Mouse (Mus musculus) heart, adult 11 months (tissue): ENCODE measurements at regions not wholly inside any gene's neighbourhood (a gene's known extent, or its start where the extent isn't known, plus 50 kb on each side); places are given as distances from the start of the nearest gene placed in this dataset.
A peak's percentile ranks its signal among the peaks of the same experiment; 100 is the strongest.
"Not testable (repeated sequence)": the region's sequence is repeated elsewhere in the genome, so short reads cannot be mapped to it uniquely, and the experiment has no call there.

Experiments
- DNase-seq: peaks from one replicate; pipeline ENCODE4 v3.0.0; 2022

DNA sequence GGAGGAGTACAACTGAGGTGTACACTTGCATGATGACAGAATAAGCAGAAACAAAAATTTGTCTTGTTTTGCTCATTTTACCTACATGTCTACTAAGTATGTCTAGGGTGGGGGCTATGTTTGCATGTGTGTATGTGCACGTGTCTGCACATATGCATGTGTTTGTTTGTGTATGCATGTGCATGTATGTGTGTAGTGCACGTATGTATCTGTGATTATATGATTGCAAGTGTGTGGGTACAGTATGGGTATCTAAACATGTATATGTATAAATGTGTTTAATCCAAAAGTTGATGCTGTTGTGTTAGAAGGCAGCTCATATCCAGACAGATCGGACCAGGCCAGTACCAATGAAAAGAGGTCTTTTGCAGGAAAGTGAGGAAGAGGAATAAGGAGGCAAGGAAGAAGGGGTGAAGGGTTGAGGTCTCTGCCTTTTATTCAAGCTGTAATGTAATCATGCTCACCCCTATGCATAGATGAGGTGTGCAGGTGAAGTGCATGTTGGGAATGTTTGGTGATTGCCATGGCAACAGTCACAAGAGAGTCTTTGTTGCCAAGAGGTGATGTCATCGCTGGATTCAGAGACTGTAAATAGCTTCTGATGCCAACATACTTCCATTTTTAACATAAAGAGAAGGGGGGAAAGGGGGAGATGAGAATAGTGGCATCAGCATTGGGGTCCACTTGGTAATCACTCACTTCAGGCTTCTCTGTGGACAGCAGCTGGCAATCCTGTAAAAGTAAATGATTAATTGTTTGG, 1447.7 kb downstream of the Zfp704 start:
- no peak for DNase-seq

DNA sequence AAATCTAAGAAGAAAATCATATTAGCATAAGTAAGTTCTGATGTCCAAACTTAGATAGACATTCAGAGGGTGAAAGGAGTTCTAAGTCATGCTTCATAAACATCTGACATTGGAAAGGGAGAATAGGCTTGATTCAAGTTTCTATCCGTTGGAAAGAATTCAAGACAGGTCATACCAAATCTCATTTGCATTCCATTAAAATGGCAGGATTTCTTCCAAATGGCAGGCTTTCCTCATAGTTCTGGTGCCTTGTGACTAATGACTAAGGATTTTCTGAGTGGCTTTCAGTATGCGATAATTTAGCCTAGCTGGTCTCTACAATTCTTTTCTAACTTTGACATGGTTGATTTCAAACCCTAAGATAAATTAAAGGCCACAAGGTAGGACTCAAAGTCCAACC, 1466.9 kb downstream of the Zfp704 start:
- no peak for DNase-seq

DNA sequence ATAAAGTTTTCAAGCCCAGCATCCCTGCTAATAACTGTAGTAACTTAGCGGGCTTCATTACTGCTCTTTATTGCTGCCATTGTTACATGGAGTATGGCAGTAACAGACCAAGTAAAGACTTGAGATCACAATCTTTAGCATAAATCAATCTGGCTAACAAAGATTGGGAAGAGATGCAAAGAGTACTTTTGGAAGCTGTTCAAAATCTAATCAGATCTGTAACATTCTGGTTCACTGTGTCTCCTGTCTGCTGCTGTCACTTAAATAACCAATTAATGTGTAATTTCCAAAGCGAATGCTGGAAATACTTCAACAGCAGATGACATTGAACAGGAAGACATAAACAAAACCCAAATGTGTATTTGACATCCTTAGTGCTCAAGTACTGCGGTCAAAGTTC, 1467.7 kb downstream of the Zfp704 start:
- DNase-seq: no peak

- DNase-seq: no peak
Observed at GRCm38 (mm10) chr3:8141664-8142084, 1468.2 kb downstream of the Zfp704 start.

- DNase-seq: not testable (repeated sequence)
Observed at GRCm38 (mm10) chr3:8123641-8124040, 1486.2 kb downstream of the Zfp704 start.

- no peak for DNase-seq
Observed at GRCm38 (mm10) chr3:8123141-8123540, 1486.7 kb downstream of the Zfp704 start.

- DNase-seq: peak; percentile 11
Observed at GRCm38 (mm10) chr3:8098291-8098690, 1478.0 kb upstream of the 1700008P02Rik start.

GRCm38 (mm10) chr3:8084749-8085148, 1464.5 kb upstream of the 1700008P02Rik start:
- no peak for DNase-seq

- no peak for DNase-seq
Observed at GRCm38 (mm10) chr3:8053711-8054110, 1433.5 kb upstream of the 1700008P02Rik start.

DNA sequence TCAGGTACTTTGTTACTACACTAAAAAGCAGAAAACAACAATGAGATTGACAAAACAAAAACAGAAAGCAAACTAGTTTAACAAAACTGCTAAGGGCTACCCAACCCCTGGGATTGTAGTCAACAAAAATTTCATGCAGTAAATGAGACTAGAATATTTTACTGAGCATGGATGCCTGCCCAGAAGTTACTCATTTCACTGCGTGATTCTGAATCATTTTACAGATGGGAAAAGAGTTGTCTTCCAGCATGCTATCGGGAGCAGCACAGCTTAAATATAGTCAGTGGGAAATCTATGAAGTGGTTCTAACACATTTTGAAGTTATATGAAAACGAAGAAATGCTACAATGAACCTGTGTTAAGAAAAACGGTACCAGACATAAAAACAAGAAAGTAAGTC, 1430.9 kb upstream of the 1700008P02Rik start:
- DNase-seq: no peak

DNA sequence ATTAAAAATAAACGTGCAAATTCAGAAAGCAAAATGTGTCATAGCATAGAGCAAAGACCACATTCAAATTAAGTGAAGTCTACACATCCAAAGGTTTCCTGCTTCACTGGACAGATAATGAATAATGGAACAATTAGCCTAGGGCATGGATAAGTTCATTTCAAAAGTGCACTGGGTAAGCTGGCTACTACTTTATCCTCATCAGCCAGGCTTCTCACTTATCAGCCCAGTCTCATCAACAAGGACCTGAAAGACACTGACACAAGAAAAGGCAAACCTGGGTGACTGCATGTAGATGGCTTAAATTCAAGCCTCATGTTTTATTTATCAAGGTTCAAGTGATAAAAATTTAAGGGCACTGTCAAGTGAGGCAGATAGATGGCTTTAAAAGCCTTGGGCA, 1429.5 kb upstream of the 1700008P02Rik start:
- DNase-seq: no peak

GRCm38 (mm10) chr3:8046348-8046747, 1426.1 kb upstream of the 1700008P02Rik start:
- DNase-seq: no peak

DNA sequence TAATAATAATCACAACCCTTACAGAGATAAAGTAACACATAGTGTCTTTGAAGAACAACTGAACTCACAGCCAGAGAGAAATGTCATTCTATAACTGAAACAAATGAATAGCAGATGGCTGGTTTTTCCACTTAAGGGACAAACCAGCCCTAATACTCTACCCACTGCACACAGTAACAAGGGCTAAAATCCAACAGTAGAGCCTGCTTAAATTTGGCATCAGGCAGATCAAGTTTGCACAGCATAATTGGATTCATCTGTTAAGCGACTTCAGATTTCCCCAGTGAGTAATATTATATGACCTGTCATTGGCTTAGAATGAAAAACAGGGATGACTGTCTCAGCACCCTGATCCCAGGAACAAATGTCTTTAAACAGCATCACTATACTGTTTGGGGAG, 1416.5 kb upstream of the 1700008P02Rik start:
- DNase-seq: no peak

- DNase-seq: no peak
Observed at GRCm38 (mm10) chr3:8035091-8035729, 1415.0 kb upstream of the 1700008P02Rik start.

GRCm38 (mm10) chr3:8026325-8027017, 1406.2 kb upstream of the 1700008P02Rik start:
- no peak for DNase-seq

- DNase-seq: no peak
Observed at GRCm38 (mm10) chr3:8022654-8023053, 1402.4 kb upstream of the 1700008P02Rik start.

- DNase-seq: no peak
Observed at GRCm38 (mm10) chr3:8017489-8017888, 1397.2 kb upstream of the 1700008P02Rik start.

DNA sequence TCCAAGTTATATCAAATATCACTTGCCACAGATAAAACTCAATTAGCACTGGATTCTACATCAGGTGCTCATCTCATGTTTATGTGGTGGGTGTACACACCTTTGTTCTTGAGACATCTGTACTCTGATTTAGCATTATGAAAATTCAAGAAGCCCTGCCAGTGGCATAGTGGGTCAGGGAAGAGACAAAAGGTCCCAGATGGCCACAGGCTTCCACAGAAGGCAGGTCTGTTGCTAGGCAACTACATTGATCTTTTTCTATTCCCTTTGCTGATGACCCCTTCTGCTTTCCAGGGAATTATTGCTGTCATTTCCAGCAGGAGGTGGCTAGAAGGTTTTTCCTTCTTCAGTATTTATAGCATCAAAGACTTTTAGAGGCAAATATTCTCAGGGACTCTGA, 1396.7 kb upstream of the 1700008P02Rik start:
- DNase-seq: no peak

DNA sequence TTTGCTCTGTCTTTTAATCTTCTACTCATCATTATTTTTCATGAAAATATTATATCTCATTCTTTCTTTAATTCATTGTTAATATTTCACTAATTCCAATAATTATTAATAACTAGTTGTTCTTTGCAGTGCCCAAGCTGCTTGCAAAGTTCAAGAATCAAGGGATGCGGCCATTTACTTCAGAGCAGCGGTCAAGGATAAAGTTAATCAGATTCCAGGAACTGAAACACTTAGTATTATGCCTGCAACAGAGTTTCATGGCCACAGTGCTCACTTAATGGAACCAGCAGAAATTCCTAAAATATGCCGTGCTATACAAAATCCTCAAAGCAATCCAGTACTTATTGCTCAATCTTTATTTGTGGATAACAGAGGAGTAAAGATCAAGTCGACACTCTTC, 1389.7 kb upstream of the 1700008P02Rik start:
- no peak for DNase-seq

DNA sequence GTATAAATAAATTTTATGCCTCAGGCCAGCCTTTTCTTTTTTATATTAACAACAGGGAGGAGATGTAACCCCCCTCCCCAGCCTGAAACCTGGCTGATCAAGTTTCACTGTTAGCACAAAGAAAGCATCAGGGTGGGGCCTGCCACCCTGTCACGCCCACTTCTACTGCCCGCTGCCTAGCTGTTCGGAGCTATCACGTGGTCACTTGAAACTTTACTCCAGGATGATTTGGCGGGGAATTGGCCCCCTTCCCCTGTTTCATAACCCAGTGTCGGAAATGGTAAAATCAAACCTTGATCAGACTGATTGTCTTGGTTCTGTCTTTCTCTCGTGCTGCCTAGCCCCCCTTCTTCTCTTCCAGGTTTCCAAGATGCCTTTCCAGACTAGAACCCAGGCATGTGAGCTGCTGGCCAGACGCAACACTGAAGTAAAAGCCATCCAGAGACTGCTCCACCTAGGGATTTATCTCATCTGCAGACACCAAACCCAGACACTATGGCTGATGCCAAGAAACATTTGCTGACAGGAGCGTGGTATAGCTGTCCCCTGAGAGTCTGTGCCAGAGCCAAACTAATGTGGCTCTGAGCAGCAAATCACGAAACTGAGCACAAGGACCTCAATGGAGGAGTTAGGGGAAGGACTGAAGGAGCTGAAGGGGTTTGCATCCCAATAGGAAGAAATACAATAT, 1386.6 kb upstream of the 1700008P02Rik start:
- no peak for DNase-seq

DNA sequence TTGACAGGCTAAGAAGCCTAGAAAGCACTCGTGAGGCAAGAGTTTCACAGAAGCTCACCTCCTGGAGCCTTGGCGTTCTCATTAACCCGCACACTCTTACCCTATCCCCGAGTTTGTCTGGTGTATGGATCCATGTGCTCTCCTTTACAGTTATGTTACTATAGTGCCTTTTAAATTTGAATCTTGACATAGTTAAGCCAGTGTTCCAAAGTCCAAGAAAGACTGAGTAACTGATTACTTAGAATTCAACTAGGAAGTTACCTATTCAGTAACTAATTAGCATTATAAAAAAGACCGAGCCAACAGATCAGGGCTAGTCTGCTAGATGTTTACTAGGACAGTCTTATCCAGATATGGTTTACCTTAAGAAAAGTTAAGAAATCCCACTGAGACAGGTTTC, 1386.0 kb upstream of the 1700008P02Rik start:
- no peak for DNase-seq

DNA sequence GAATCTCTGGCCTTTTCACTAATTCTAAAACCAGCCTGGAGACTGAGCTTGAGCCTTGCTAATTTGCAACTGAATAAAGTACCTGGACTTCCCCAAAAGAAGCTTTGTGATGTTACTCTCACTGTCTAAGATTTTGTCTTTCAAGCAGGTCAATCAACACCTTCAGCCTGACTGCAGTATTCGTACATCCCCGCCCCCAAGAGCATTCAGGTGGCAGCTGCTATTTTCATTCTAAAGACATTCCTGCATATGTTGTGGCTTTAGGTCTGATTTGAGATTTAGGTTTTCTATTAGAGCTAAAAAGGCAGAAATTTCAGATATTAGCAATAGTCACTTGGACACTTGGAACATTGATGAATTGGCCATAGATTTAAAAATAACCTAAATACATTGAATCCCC, 1385.4 kb upstream of the 1700008P02Rik start:
- not testable (repeated sequence) for DNase-seq

- DNase-seq: no peak
Observed at GRCm38 (mm10) chr3:8004271-8004670, 1384.0 kb upstream of the 1700008P02Rik start.
